Mouse (Mus musculus): ENCODE results near the gene Acvr1b. TPM values are rescaled to one million over a fixed set of nuclear protein-coding genes. Genes with fewer than 3 reads are reported as not detected.

The Acvr1b gene
- total and polyA plus RNA-seq, 2 experiments from 2014 or later: 17.4 to 80.4 TPM

DNA sequence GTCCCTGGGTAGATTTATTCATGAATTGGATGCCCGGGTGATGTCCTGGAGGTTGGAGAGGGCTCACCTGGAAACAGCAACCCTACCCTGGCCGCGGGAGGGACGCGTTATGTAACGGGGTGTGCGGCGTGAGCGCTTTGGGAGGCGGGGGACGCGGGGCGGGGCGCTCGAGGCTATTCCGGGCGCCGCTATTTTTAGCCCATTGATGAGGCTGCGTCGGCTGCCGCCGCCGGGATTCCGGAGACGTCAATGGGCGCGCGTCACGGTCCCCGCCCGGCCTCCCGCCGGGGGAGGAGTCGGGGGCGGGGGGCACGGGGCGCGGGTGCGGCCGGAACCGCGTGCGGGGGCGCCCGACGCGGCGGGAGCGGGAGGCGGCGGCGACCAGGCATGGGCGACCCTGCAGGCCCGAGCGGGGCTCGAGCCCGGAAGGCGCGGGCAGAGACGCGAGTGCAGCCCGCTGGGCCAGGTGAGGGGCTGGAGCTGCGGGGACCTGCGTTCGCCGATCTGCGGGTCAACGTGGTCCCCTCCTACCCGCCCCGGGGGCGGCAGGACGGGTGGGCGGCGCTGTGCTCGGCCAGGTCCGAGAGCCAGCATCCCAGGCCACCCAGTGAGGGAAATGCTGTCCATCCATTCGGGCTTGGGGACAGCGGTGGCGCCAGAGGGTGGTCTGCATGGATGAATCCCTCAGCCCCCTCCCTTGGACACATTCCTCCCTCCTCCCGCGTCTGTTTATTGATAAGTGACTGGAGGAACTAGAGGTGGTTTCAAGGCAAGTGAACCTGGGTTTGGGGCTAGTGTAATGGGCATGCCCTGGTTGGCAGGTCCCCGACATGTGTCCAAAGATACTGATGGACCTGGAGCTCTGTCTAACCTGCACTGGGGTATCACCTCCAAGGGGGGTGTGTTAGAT, 80.3 kb downstream of the Acvr1b start, which contains the start of gene Nr4a1:
Nr4a1 (plus strand) TSS at position 384 of the 910 bp plus-strand sequence.
- H3K9ac ChIP-seq: peak within 1 kb of the TSS; percentile 73
- no peaks in the 10 kb centered on the region for H3K27me3 ChIP-seq (ENCODE audit: insufficient read depth, low read length)
- peak; percentile 87 for ATAC-seq
- no peaks in the 10 kb centered on the region for H3K9me3 ChIP-seq (ENCODE audit: low read length)
- no peak within 1 kb of the TSS for H3K27ac ChIP-seq (ENCODE audit: low read depth, low read length)
- H3K4me3 ChIP-seq (ENCODE audit: low read depth, low read length): peak within 1 kb of the TSS; percentile 61
- WGBS: 3% methylated on average over 75 of the region's 82 CpGs
- DNase-seq: peak; percentile 81
- no peak for TF ChIP-seq CTCF (IDR thresholded peaks at IDR 0.05; ENCODE audit: low read depth)
- peak within 1 kb of the TSS; percentile 92 for H3K4me2 ChIP-seq (ENCODE audit: low read depth)
- peaks cover 6% of the 10 kb centered on the region; the same call in 1 of the 2 replicates for H3K4me1 ChIP-seq (ENCODE audit: insufficient read depth)
- no peaks in the 10 kb centered on the region for H3K36me3 ChIP-seq (ENCODE audit: insufficient read depth)

DNA sequence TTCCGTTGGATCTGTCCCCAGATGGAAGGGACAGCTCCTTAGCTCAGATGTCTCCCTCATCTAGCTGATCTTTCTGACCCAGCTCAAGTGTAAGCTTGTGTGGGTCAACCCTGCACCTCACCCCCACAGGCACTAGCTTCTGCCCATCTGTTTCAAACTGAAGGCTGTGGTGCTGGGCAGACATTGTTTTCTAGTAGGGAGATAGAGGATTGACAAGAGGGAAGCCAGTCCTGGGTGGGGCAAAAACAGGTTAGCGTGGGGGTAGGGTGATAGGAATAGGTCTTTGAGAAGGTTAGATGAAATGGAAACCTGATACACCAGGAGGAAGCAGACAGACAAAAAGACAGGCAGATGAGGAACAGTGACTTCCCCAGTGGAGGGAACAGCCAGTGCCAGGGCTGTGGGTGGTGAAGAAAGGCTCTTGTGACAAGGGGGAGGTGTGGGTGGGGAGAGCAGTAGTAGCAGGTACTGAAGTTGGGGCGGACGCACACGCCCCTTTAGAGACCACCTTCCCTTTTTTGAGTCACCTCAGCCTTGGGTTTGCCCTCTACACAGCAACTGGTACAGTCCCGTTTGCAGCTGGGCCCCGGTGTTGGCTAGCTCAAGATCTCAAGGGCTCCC, 82.1 kb downstream of the Acvr1b start:
- DNase-seq (no peak), ATAC-seq (no peak)
- H3K27me3 ChIP-seq (ENCODE audit: insufficient read depth, low read length): no peaks in the 10 kb centered on the region
- H3K4me3 ChIP-seq (ENCODE audit: low read depth, low read length): no peak overlapping the region
- peaks cover 6% of the 10 kb centered on the region; the same call in 1 of the 2 replicates for H3K4me1 ChIP-seq (ENCODE audit: insufficient read depth)
- 89% methylated on average over 7 of the region's 7 CpGs for WGBS
- no peak overlapping the region for H3K4me2 ChIP-seq (ENCODE audit: low read depth)
- no peak overlapping the region for H3K27ac ChIP-seq (ENCODE audit: low read depth, low read length)
- H3K36me3 ChIP-seq (ENCODE audit: insufficient read depth): no peaks in the 10 kb centered on the region
- H3K9me3 ChIP-seq (ENCODE audit: low read length): no peaks in the 10 kb centered on the region
- no peak overlapping the region for H3K9ac ChIP-seq
- no peak for TF ChIP-seq CTCF (IDR thresholded peaks at IDR 0.05; ENCODE audit: low read depth)

DNA sequence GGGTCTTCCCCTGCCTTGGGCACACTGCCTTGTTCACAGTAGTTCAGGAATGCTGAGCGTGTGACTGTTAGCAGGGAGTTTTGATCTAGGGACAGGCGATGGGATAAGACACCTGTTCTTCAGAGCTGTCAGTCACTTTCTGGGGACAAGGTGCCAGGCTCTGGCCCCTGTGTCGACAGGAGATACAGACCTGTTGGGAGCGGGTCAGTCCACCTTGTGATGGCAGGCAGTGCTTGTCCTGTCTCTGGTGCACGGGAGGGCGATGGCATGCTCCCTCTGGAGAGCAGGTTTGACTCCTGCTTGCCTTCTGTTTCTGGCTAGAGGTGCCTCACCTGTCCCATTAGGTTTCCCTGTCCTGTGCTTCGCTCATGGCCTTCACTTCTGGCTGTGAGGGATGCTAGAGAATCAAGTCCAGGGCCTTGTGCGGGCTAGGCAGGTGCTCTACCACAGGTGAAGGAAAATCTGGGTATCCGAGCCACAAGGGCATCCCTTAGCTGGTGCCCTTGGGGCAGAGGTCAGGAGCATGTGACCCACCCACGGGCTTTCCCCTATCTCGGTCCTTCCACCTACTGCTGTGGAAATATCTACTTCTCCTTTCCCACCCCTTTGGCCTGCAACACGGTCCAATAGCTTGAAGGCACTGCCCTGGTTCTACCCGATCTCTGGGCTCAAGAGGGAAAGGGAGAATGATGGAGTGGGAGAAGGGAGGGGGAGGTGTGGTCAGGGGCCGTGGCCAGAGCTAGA, 82.8 kb downstream of the Acvr1b start:
- DNase-seq (no peak), ATAC-seq (no peak)
- no peaks in the 10 kb centered on the region for H3K9me3 ChIP-seq (ENCODE audit: low read length)
- no peak overlapping the region for H3K9ac ChIP-seq
- H3K4me2 ChIP-seq (ENCODE audit: low read depth): no peak overlapping the region
- H3K36me3 ChIP-seq (ENCODE audit: insufficient read depth): no peaks in the 10 kb centered on the region
- H3K4me1 ChIP-seq (ENCODE audit: insufficient read depth): peaks cover 6% of the 10 kb centered on the region; the same call in 1 of the 2 replicates
- no peaks in the 10 kb centered on the region for H3K27me3 ChIP-seq (ENCODE audit: insufficient read depth, low read length)
- H3K4me3 ChIP-seq (ENCODE audit: low read depth, low read length): no peak overlapping the region
- 80% methylated on average over 14 of the region's 14 CpGs for WGBS
- no peak overlapping the region for H3K27ac ChIP-seq (ENCODE audit: low read depth, low read length)
- no peak for TF ChIP-seq CTCF (IDR thresholded peaks at IDR 0.05; ENCODE audit: low read depth)

DNA sequence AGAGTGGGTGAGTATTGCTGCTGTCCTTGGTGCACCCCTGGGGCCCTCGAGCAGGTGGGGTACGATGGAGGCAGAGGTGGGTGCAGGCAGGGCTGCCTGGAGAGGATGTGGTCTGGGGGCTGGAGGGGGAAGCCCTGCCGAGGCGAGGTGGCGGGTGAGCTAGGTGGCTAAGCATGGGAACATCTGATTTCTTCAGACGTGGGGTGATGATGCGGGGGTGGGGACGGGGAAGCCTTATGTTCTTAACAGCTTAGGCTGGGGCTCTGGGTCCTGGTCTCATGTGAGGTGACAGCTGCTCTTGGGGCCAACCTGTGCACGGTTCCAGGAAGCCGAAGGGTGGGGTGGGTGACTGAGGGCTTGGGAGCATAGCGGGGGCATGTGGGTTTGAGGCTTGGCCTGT, 84.6 kb downstream of the Acvr1b start:
- no peak for DNase-seq

DNA sequence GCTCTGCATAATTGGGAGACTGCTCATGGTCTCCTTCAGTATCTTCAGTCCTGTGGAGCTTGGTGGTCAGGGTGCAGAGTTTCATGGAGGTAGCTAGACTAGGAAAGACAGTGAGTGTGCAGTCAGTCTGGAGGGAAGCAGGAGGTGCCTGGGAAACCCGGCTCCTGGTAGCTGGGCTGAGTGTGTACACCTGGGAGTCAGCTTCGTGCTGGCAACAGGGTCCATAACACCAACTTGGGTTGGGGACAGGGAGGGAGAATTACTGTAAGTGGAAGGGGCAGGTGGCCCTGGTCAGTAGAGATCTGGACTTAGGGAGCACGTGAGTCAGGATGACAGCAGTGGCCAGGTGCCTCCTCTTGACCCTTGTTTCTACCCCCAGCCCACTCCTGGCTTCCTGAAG, 86.1 kb downstream of the Acvr1b start:
- no peak for ATAC-seq

More for the DNA sequence above, 84.6 kb downstream of the Acvr1b start:
- H3K4me1 ChIP-seq (ENCODE audit: insufficient read depth): peaks cover 6% of the 10 kb centered on the region; the same call in 1 of the 2 replicates
- H3K27ac ChIP-seq (ENCODE audit: low read depth, low read length): no peak overlapping the region
- ATAC-seq: no peak
- 89% methylated on average over 11 of the region's 11 CpGs for WGBS
- H3K4me2 ChIP-seq (ENCODE audit: low read depth): no peak overlapping the region
- no peak overlapping the region for H3K9ac ChIP-seq
- H3K36me3 ChIP-seq (ENCODE audit: insufficient read depth): no peaks in the 10 kb centered on the region
- H3K9me3 ChIP-seq (ENCODE audit: low read length): no peaks in the 10 kb centered on the region
- no peak overlapping the region for H3K4me3 ChIP-seq (ENCODE audit: low read depth, low read length)
- H3K27me3 ChIP-seq (ENCODE audit: insufficient read depth, low read length): no peaks in the 10 kb centered on the region
- TF ChIP-seq CTCF (IDR thresholded peaks at IDR 0.05; ENCODE audit: low read depth): no peak

DNA sequence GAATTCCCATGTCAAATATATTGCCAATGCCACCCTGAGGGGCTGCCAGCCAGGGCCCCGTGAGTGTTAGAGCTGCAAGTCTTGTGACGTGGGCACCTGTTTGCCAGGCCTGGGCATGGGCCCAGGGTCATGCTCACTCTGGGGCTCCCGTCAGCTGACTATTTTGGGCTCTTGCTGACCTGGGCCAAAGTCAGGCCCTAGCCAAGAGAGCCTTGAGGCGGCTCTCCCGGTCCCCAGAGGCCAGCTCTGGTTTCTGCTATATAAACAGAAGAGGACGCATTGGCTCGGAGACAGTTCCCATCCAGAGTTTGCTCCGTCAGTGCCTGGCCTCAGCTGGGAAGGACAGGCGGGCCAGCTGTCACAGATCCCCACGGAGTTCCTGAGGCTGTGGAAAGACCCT, 86.5 kb downstream of the Acvr1b start:
- no peak for TF ChIP-seq CTCF (IDR thresholded peaks at IDR 0.05; ENCODE audit: low read depth)
- no peak overlapping the region for H3K4me2 ChIP-seq (ENCODE audit: low read depth)
- H3K27ac ChIP-seq (ENCODE audit: low read depth, low read length): no peak overlapping the region
- H3K4me3 ChIP-seq (ENCODE audit: low read depth, low read length): no peak overlapping the region
- no peaks in the 10 kb centered on the region for H3K36me3 ChIP-seq (ENCODE audit: insufficient read depth)
- peaks cover 2% of the 10 kb centered on the region; the same call in 1 of the 2 replicates for H3K27me3 ChIP-seq (ENCODE audit: insufficient read depth, low read length)
- H3K9me3 ChIP-seq (ENCODE audit: low read length): no peaks in the 10 kb centered on the region
- no peak overlapping the region for H3K9ac ChIP-seq
- peaks cover under 1% of the 10 kb centered on the region; the same call in 1 of the 2 replicates for H3K4me1 ChIP-seq (ENCODE audit: insufficient read depth)
- DNase-seq: no peak
- WGBS: 73% methylated on average over 10 of the region's 10 CpGs
- no peak for ATAC-seq

More for the DNA sequence above, 86.1 kb downstream of the Acvr1b start:
- TF ChIP-seq CTCF (IDR thresholded peaks at IDR 0.05; ENCODE audit: low read depth): no peak
- H3K4me3 ChIP-seq (ENCODE audit: low read depth, low read length): no peak overlapping the region
- DNase-seq: no peak
- H3K9me3 ChIP-seq (ENCODE audit: low read length): no peaks in the 10 kb centered on the region
- H3K4me1 ChIP-seq (ENCODE audit: insufficient read depth): peaks cover 3% of the 10 kb centered on the region; the same call in 1 of the 2 replicates
- no peaks in the 10 kb centered on the region for H3K27me3 ChIP-seq (ENCODE audit: insufficient read depth, low read length)
- no peaks in the 10 kb centered on the region for H3K36me3 ChIP-seq (ENCODE audit: insufficient read depth)
- H3K4me2 ChIP-seq (ENCODE audit: low read depth): no peak overlapping the region
- no peak overlapping the region for H3K9ac ChIP-seq
- 96% methylated on average over 3 of the region's 3 CpGs for WGBS
- H3K27ac ChIP-seq (ENCODE audit: low read depth, low read length): no peak overlapping the region

Data from forebrain, postnatal 0 days (tissue).